Mouse (Mus musculus) kidney, postnatal 10 days (tissue): ENCODE data around the gene Ina.

ENCODE experiments used
- DNase-seq: peaks from one replicate; pipeline ENCODE4 v3.0.0; 2021; ENCODE audit warnings: mixed read lengths

Gene Ina

DNA sequence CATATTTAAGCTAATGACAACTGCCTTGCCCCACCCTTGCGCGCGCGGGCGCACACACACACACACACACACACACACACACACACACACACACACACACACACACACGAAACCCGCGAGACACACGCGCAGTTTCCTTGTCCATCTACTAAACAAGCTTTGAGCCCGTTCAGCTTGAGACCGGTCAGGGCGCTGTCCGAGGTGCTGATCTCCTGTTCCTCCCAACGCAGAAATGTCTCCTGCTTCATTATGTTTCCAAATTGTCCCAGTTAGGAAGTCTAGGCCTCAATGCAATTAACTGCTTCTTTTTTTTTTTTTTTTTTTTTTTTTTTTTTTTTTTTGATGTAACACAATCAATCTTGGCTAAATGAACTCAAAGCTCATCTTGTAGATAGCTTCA lies 2.0 kb downstream of the Ina start:
- DNase-seq = peak; percentile 94

DNA sequence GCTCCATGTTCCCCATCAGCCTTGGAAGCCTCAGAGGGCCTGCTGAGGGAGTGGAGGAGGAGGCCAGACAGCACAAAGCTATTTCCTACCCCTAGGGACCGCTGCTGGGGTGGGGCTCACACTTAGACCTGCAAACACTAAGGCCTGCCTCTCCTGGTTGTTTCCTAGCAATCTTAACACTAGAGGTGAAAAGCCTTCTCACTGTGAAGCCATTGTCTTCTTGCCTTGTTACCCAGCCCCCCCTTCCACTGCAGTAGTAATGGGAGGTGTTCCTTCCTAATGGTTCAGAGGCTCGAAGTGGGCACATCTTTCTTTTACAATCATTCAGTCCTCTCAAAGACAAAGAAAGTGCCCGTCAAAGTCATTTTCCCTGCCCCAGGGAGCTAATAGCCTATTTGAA lies 3.3 kb downstream of the Ina start:
- no peak for DNase-seq

DNA sequence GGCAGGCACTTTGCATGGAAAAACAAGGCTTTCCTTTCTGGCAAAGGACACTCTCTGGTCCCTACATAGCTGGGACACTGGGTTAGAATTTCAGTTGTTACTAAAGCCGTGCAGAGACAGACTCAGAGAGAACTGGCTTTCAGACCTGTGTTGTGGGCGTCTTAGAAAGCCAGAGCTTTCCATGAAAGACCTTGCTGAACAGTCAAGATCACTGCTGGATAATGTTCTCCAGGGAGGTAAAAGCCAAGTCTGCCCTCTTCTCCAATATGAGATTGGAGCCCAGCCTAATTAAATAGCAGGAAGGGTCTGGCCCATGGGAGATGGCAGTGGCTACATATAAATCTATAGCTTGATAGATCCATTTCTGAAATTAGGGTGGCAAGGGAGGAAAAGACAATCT lies 3.8 kb downstream of the Ina start:
- DNase-seq = no peak

DNA sequence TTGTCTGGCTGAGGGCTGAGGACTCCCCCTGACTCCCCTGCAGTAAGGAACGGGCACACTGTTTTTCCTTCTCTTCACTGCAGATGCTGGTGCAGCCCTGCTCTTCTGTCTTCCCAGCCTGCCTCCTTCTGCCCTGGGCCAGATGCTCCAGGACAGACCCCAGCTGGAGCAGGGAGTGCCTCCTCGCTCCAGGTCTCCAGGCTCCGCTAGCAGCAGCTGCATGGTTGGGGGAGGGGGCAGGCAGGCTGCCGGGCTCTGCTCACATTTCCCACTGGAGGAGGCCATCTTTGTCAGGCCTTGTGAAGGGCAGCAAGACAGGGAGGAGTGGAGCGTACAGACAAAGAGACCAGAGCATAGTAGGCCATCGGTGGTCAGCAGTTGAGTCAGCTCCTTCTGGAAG lies 4.8 kb downstream of the Ina start:
- DNase-seq = no peak

DNA sequence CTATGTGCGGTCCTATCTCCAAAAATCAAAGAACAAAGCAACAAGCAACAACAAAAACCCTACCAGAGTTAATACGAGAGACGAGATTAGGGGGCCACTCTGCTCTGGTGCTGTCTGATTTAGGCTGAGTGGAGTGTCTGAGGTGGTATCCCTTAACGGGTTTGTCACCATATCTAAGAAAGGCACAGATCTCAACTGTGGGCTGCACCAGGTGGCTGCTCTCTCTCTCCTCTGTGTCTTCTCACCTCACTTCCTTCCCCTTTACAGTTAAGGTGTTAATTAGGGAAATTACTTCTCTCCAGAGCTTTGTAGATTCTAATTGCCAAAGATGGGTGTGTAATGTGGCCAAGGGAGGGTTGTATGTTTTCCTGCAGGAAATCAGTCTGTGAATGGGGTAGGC lies 8.2 kb downstream of the Ina start:
- DNase-seq = no peak

DNA sequence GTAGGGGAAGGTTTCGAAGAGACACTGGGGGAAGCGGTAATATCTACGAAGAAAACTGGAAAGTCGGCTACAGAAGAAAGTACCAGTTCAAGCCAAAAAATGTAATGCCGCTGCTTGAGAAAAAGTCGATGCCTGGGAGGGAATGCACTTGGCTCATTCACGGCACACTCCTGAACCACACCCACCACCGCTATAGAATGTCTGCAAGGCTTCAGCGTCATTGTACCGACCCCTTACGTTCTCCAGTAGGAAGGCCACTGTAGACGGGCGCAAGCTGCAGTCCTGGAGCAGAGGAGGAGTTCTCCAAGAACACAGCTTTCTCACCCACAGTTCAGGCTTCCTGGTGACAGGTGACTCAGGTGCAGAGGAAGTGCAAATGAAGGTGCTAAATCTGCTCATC lies 9.0 kb downstream of the Ina start:
- no peak for DNase-seq

DNA sequence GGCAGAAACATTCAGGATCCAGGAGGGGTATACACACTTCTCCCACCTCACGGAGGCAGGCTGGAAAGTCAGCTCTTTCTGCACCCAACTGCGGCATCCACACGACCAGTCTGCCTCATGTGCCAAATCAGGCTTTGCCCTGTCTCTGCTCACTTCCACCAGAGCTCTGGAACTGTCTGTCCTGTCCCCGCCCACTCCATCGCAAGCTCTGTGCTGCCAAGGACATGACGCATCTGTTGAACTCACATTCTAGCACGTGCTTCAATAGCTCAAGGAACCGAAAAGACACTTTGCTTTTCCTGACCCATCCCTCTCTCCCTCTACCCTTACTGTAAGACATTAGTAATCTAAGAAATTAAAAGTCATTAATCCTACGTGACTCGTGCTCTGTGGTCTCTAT lies 10.5 kb downstream of the Ina start:
- no peak for DNase-seq

DNA sequence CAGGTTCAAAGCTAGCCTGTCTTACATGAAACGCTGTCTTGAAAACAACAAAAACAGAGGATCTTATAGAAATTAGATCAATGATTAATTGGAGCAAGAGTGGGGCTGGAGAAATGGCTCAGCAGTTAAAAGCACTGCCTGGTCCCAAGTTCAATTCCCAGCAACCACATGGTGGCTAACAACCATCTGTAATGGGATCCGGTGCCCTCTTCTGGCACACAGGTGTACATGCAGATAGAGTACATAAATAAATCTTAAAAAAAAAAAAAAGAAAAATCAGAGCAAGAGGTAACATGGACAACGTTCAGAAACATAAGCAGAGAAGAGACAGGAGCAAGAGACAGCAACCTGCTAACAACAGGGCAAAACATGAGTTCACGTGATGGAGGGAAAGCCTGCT lies 12.0 kb downstream of the Ina start:
- DNase-seq = no peak

DNA sequence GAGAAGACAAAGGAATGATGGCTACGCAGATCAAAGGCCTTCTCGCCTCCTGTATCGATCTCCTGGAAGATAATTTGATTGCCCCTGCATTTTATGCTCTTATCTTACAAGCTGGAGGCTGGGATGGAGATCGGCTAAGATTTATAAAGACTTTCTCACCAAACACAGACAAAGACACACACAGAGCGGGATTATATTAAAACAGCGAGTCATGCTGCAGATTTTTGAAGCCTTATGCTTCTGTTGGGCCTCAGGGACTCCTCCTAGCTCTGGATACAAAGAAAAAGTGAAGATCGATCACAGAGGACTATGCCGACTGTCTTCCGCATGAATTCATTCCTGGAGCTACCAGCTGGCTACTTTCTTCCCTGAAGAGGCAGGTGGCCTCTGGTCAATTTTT lies 15.3 kb downstream of the Ina start:
- DNase-seq = no peak

DNA sequence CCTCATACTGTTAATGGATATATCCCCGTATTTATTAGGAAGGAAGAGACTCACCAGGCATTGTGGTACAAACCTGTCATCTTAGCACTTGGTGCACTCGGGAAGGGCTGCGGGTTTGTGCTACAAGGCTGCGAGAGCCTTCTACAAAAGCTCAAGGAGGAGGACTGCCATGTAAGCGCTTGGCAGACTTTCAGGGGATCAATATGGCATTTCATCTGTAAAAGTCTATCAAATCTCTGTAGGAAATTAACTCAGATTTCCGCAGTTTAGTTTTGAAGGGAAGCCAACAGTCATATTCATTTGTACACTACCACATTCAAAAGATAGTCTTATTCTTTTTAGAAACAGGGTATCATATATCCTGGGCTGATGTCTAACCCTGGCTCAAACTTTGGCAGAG lies 17.3 kb downstream of the Ina start:
- DNase-seq = no peak

DNA sequence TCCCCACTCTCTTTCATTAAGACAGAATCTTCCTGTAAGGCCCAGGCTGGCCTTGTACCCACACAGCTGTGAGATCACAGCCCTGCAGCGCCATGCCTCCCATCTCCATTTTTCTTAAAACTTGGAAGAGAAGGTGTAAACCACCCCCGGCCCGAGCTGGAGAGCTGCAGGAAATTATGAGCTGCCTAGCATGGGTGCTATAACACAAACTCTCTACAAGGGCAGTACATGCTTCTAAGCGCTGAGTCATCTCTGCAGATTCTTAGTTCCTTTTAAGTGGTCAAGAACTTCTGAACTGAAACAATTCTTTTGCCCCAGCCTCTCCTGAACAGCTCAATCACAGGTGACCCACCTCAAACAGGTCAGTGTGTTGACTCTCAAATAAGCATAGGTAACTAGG lies 20.4 kb downstream of the Ina start:
- no peak for DNase-seq

DNA sequence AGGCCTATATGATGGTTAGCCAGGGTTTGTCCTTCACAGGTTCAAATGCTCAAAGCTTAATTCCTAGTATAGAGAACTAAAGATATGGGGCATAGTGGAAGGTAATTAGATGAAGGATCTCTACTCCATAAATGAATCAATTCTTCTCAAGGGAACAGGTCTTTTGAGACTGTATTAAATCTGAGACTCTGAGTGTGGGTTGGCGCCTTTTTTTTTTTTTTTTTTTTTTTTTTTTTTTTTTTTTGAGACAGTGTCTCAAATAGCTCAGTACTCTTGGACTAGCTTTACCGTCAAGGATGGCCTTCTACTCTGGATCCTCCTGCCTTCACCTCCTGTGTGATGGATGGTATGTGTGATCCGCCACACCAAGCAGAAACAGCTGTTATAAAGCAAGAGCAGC lies 22.1 kb downstream of the Ina start:
- DNase-seq = no peak

DNA sequence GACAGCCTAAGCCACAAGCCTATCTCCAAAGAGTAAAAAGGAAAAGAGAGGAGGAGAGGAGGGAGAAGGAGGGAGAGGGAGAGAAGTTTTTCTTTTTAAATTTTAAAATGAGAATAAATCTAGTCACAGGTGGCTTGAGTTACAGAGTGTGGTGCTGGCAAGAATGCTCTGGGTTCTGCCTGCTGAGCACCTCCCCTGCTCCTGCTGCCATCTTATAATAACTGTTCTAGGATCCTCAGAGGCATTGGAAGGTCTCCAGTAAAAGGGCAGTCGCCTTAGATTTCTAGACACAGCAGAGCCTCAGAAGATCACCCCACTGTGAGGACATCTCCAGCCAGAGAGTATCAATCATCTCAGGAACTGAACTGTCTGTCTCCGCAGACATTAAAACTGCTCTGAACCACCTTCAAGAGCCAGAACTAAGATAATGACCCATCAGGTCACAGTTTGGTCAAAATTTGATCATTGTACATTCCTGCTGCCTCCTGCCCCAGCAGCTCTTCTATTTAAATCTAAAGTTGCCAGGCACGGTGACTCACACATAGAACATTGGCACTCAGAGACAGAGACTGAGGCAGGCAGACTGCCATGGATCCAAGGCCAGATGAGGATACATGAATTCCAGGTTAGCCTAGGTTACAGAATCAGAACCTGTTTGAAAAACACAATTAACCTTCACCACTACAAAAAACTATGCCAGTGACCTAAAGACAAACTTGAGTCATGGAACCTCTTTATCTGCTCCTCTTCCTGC lies 26.4 kb downstream of the Ina start:
- DNase-seq = no peak

DNA sequence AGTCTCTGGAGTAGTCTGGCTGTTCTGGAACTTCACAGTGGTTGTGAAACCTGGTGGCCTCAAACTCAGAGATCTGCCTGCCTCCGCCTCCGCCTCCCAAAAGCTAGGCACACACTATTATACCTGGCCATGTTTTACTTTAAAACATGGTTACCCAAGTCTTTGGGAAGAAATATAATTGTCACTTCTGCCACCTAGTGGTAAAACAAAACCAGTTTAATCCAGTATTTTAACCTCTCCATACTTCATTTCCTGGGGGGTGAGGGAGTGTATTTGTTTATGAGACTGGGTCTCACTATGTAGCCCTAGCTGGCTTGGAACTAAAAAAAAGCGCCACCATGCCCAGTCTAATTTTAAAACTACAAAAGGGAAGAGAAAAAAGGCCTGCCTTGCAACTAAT lies 29.1 kb downstream of the Ina start:
- DNase-seq = no peak

DNA sequence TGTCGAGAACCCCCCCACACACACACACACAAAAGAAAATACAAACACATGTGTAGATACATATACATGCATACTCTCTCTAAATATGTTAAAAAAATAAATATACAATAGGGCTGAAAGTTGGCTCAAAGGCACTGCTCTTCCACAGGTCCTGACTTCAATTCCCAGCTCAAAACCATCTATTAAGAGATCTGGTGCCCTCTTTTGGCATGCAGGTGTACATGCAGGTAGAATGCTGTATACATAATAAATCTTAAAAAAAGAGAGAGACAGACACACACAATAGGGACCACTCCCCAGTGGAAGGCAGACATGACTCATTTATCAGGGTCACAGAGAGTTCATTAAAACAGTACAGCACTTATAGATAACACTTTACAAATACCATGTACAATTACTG lies 31.8 kb downstream of the Ina start:
- DNase-seq = no peak

DNA sequence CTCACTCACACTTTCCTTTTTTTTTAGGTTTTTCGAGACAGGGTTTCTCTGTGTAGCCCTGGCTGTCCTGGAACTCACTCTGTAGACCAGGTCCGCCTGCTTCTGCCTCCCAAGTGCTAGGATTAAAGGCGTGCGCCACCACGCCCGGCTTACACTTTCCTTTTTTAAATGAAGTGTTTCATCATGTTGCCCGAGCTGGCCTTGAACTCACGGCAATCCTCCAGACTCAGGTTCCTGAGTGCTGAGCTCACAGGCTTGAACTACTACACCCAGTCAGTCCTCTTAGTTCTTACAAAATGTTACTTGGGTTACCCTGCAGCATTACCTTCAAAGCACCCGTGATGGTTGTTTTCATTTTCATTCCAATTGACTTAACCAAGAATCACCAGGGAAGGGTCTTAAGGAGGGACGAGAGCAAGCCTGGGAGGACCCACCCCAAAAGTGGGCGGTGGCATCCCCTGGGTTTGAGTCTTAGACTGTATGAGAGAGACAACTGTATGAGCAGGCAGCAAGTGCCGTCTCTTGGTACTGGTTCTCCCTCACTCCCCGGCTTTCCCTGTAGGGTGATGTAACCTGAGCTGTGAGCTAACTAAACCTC lies 32.8 kb downstream of the Ina start:
- DNase-seq = no peak

DNA sequence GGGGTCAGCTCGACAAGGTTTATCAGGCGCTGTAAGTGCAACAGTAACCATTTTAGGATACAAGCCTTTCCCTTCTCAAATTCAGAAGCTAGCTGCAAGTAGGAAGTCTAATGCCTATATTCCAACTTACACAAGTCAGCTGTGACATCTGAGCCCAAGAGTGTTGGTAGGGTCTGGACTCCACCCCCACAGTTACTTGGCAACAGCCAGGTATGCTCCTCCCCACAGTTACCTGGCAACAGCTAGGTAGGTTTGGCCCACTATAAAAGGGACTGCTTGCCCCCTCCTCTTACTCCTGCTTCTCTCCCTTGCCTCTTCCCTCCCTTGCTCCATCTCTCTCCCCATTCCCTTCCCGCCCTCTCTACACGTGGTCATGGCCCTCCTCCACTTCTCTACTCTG lies 34.6 kb downstream of the Ina start:
- DNase-seq = no peak

DNA sequence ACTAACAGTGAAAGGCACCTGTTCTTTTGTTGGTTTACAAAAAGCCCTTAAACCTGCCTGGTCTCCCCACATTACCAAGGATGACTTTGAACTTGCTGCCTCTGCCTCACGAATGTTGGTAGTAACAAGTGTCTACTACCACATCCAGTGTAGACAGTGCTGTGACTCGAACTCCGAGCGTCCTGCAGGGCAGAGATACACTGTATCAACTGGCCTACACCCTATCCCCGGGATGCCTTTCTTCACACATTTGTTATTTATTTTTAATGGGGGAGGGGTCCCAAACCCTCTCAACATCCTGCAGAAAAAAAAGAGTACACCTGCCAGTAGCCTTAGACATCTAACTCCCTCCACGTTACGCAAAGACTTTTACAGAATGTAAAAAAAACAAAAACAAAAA lies 35.3 kb downstream of the Ina start:
- no peak for DNase-seq

DNA sequence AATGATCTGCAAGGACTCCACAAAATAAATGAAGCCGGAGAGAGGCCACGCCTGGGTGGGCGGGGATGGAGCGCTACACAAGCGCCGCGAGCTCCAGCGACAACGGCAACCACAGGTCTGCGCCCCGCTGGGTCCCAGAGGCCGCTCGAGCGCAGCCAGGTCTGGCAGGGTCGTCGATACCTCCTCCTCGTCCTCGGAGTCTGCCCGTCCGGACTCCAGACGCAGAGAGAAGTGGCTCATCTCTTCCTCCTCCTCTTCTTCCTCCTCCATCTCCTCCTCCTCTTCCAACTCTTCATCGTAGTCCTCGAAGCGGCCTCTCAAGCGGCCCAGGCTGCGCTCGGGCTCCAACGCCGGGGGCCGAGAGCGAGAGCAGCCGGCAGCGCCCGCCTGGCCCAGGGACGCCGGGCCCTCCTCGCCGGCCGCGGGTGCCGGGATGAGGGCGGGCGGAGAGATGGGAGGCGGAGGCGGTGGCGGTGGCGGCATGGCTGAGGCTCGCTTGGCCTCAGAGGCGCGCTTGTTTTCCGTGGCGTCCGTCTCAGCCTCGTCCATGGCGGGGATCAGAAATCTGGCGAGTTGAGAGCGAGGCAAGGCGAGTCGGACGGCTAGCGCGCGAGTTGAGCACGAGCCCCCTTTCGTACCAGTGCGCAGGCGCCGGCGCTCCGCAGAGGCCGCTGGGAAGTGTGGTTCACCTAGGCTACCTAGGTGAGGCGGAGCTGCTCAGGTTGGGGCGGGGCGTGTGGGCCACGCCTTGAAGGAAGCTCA lies 36.0 kb downstream of the Ina start, which contains the start of gene Pcgf6:
Pcgf6 (minus strand) TSS at position 636 of the 762 bp plus-strand sequence.
- DNase-seq = peak; percentile 88

DNA sequence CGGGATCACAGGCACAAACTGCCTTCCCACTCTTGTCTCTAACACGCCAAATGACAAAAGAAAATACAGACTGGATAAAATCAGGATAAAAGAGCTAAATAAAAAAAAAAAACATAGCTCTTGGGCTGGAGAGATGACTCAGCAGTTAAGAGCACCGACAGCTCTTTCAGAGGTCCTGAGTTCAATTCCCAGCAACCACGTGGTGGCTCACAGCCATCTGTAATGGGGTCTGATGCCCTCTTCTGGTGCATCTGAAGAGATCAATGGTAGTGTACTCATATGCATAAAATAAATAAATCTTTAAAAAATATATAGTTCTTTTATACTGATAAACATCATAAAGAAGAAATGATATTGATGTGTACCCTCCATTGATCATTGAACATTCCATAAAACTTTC lies 38.4 kb downstream of the Ina start:
- no peak for DNase-seq

DNA sequence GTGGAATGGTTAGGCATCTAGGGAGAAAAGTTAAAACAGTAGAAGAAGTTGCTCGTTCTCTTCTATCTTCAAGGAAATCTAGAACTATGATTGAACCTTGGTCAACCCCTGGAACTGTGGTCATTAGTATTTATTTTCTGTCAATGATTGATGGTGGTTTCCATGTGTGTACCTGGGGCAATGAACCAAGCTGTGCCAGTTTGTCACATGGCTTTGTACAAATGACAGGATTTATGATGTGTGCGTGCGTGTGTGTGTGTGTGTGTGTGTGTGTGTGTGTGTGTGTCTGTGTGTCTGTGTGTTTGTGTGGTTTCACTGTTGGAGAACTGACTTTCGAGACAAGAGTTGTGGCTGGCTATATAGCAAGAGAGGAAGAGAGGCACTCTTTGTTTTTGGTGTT lies 39.0 kb downstream of the Ina start:
- DNase-seq = peak; percentile 47

DNA sequence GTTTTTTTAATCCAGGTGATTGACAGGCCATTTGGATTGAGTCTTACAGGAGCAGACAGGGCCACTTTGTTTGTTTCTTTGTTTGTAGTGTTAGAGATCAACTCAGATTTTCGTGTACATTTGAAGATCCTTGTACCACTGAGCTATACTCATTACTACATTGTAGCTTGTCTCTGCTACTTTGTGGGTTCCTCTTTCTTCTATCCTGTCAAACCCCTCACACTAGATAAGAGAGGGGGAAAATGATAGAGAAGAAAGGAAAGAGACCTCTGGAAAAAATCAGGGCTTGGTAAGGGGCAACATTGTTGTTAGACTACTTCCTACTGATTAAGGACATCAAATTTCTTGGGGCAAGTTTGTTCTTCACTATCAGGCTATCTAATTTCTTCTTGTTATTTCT lies 43.2 kb downstream of the Ina start:
- no peak for DNase-seq

DNA sequence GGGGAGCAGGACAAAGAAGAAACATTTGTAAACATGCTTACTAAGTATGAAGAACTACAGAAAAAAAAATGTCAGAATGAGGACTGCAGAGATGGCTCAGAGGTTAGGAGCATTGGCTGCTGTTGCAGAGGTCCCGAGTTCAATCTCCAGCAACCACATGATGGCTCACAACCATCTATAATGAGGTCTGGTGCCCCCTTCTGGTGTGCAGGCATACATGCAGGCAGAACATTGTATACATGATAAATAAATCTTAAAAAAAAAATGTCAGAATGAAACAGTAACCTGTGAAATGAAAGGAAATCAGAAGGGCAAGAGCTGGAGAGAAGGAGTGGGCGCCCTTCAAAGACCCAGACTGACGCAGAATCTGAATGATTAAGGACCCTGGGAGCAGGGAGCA lies 51.4 kb downstream of the Ina start:
- no peak for DNase-seq
